Mouse (Mus musculus) CH12.LX (cell line): Measurements from ENCODE around the gene Wdr26. TPM values are rescaled to one million over a fixed set of nuclear protein-coding genes. Genes with fewer than 3 reads are reported as not detected.
A peak's percentile ranks its signal among the peaks of the same experiment; 100 is the strongest.

Experiments
- DNase-seq: peaks from one replicate; pipeline ENCODE4 v3.0.0-alpha.2; 2013; ENCODE audit errors: extremely low read depth
- H3K27ac ChIP-seq: 2 replicates; pipeline ENCODE4 v1.5.1; 2012; ENCODE audit warnings: low read depth, mild to moderate bottlenecking, control low read depth, moderate library complexity; ENCODE audit not compliant: insufficient read depth
- H3K27me3 ChIP-seq: replicated peaks from 2 replicates; pipeline ENCODE3; 2012; ENCODE audit warnings: inconsistent platforms
- H3K36me3 ChIP-seq, 2 experiments: replicated peaks in 1 of 2; 2 replicates each; pipeline versions ENCODE3 to v1.6.1; 2012; ENCODE audit warnings: inconsistent platforms in 1 of 2, low read length in 1 of 2, mild to moderate bottlenecking in 1 of 2, mixed read lengths in 1 of 2, moderate library complexity in 1 of 2; ENCODE audit not compliant: control insufficient read depth in 1 of 2, insufficient read depth in 1 of 2
- H3K4me1 ChIP-seq, 2 experiments: 2 replicates each; pipeline ENCODE4 v1.6.1; 2012; ENCODE audit warnings: inconsistent platforms in 1 of 2, moderate library complexity in 1 of 2; ENCODE audit not compliant: insufficient read depth in 2 of 2, control insufficient read depth in 1 of 2
- H3K4me2 ChIP-seq: 2 replicates; pipeline ENCODE4 v1.6.1; 2012; ENCODE audit warnings: low read depth, mild to moderate bottlenecking, control low read depth; ENCODE audit not compliant: poor library complexity, insufficient read depth, severe bottlenecking
- H3K4me3 ChIP-seq, 3 experiments: fragments of 150-350 bp in 1 of 3; sonication (generic) in 1 of 3; replicated peaks in 1 of 3; 2 replicates each; pipeline versions ENCODE3 to v1.5.1; 2011 to 2012; ENCODE audit warnings: low read depth in 2 of 3, low read length in 2 of 3, mild to moderate bottlenecking in 2 of 3, moderate library complexity in 2 of 3, control low read depth in 1 of 3, improper control_type of control experiment in 1 of 3, inconsistent platforms in 1 of 3, mixed read lengths in 1 of 3; ENCODE audit not compliant: poor library complexity in 1 of 3
- H3K79me2 ChIP-seq: replicated peaks from 2 replicates; pipeline ENCODE4 v1.6.1; 2012; ENCODE audit warnings: mild to moderate bottlenecking, moderate library complexity; ENCODE audit not compliant: control insufficient read depth, poor library complexity, insufficient read depth, severe bottlenecking; ENCODE audit errors: extremely low read depth
- H3K9ac ChIP-seq: 2 replicates; pipeline ENCODE4 v1.6.1; 2012; ENCODE audit warnings: low read depth, mild to moderate bottlenecking, control low read depth, moderate library complexity; ENCODE audit not compliant: insufficient read depth
- H3K9me3 ChIP-seq: replicated peaks from 2 replicates; pipeline ENCODE3; 2012; ENCODE audit warnings: low read length, inconsistent platforms, mixed read lengths
- BHLHE40 ChIP-seq: IDR thresholded peaks from 2 replicates; pipeline ENCODE4 v1.6.1; 2011; ENCODE audit warnings: mild to moderate bottlenecking, low read depth, low read length, improper control_type of control experiment
- CHD2 ChIP-seq: IDR thresholded peaks from 2 replicates; pipeline ENCODE4 v1.6.1; 2011; ENCODE audit warnings: low read length, improper control_type of control experiment
- CTCF ChIP-seq, 2 experiments: IDR thresholded peaks in 1 of 2; conservative IDR thresholded peaks in 1 of 2; 2 replicates each; pipeline ENCODE4 v1.5.1; 2011 to 2012; ENCODE audit warnings: low read depth in 2 of 2, low read length in 2 of 2, improper control_type of control experiment in 1 of 2, inconsistent platforms in 1 of 2, mild to moderate bottlenecking in 1 of 2, moderate library complexity in 1 of 2
- ETS1 ChIP-seq: conservative IDR thresholded peaks from 2 replicates; pipeline ENCODE4 v1.6.1; 2012; ENCODE audit warnings: low read depth, mild to moderate bottlenecking, inconsistent platforms, low read length, improper control_type of control experiment, moderate library complexity
- HCFC1 ChIP-seq: IDR thresholded peaks from 2 replicates; pipeline ENCODE4 v1.6.1; 2012; ENCODE audit warnings: low read depth, mild to moderate bottlenecking, inconsistent platforms, low read length, improper control_type of control experiment
- IRF4 ChIP-seq: IDR thresholded peaks from 2 replicates; pipeline ENCODE4 v1.6.1; 2014; ENCODE audit warnings: low read depth, mild to moderate bottlenecking, inconsistent platforms, low read length, improper control_type of control experiment
- JUN ChIP-seq: IDR thresholded peaks from 2 replicates; pipeline ENCODE4 v1.6.1; 2011; ENCODE audit warnings: low read depth, mild to moderate bottlenecking, low read length, improper control_type of control experiment, moderate library complexity; ENCODE audit not compliant: insufficient read depth
- JUND ChIP-seq: conservative IDR thresholded peaks from 2 replicates; pipeline ENCODE4 v1.6.1; 2011; ENCODE audit warnings: low read depth, low read length, improper control_type of control experiment
- MAZ ChIP-seq: IDR thresholded peaks from 2 replicates; pipeline ENCODE4 v1.6.1; 2012; ENCODE audit warnings: low read depth, mild to moderate bottlenecking, inconsistent platforms, low read length, improper control_type of control experiment, moderate library complexity
- MXI1 ChIP-seq: IDR thresholded peaks from 2 replicates; pipeline ENCODE4 v1.6.1; 2011; ENCODE audit warnings: mild to moderate bottlenecking, low read depth, low read length, improper control_type of control experiment
- NRF1 ChIP-seq: IDR thresholded peaks from 2 replicates; pipeline ENCODE4 v1.6.1; 2014; ENCODE audit warnings: low read depth, mild to moderate bottlenecking, inconsistent platforms, low read length, improper control_type of control experiment, moderate library complexity
- POLR2A ChIP-seq: IDR thresholded peaks from 2 replicates; pipeline ENCODE4 v1.6.1; 2011; ENCODE audit warnings: low read depth, mild to moderate bottlenecking, improper control_type of control experiment, low read length
- RAD21 ChIP-seq: IDR thresholded peaks from 2 replicates; pipeline ENCODE4 v1.6.1; 2011; ENCODE audit warnings: low read depth, mild to moderate bottlenecking, low read length, improper control_type of control experiment, moderate library complexity
- SMC3 ChIP-seq: IDR thresholded peaks from 2 replicates; pipeline ENCODE4 v1.6.1; 2011; ENCODE audit warnings: low read depth, low read length, improper control_type of control experiment
- TCF12 ChIP-seq: IDR thresholded peaks from 2 replicates; pipeline ENCODE4 v1.6.1; 2014; ENCODE audit warnings: low read depth, mild to moderate bottlenecking, inconsistent platforms, low read length, improper control_type of control experiment
- USF2 ChIP-seq: conservative IDR thresholded peaks from 2 replicates; pipeline ENCODE4 v1.6.1; 2011; ENCODE audit warnings: low read depth, low read length, improper control_type of control experiment
- ZC3H11A ChIP-seq: IDR thresholded peaks from 2 replicates; pipeline ENCODE4 v1.6.1; 2012; ENCODE audit warnings: low read depth, mild to moderate bottlenecking, inconsistent platforms, low read length, improper control_type of control experiment
- dilution Hi-C: fragments of 300-500 bp; cut with MboI; formaldehyde crosslinking; loops from 2 replicates; pipeline ENCODE4 v1.14.3; 2020; ENCODE audit warnings: low sequenced_read_pairs; ENCODE audit not compliant: extremely low pct_unique_long_range_greater_than_20kb, extremely low pct_ligation_motif_present
- in situ Hi-C: fragments of 300-500 bp; cut with MboI; formaldehyde crosslinking; loops from 3 replicates; pipeline ENCODE4 v1.14.3; 2019; ENCODE audit warnings: low sequenced_read_pairs, low pct_ligation_motif_present, low pct_unique_long_range_greater_than_20kb, mixed read lengths
- polyA plus RNA-seq: library from polyadenylated mRNA; unstranded; fragments of >175 nt; gene quantifications from 2 replicates; pipeline ENCODE4 v1.2.1, GENCODE M21; 2012; ENCODE audit warnings: low read depth; ENCODE audit not compliant: insufficient read length
- total RNA-seq, 2 experiments: library from RNA; depleted of rRNA; stranded (reverse); fragments of 300-350 nt in 1 of 2; fragments of >200 nt in 1 of 2; gene quantifications; 2 replicates each; pipeline ENCODE4 v1.2.3; 2012 to 2014

Gene Wdr26
- total and polyA plus RNA-seq, 3 experiments: 32.4 to 65.0 (median 34.2) TPM

- no peaks in the 10 kb centered on the region for H3K27me3 ChIP-seq
- H3K79me2 ChIP-seq: no peaks in the 10 kb centered on the region; the same call in 1 of the 2 replicates
- dilution Hi-C loops: no loop called here
- H3K9ac ChIP-seq: no peak overlapping the region
- H3K4me3 ChIP-seq: no peak overlapping the region
- H3K36me3 ChIP-seq: peaks cover 63 to 88% of the 10 kb centered on the region in 2 experiments
- no peak overlapping the region for H3K27ac ChIP-seq
- in situ Hi-C loops: no loop called here
- DNase-seq: no peak
- no peak for TF ChIP-seq TCF12
- TF ChIP-seq HCFC1: no peak
- no peak for TF ChIP-seq RAD21
- no peak for TF ChIP-seq NRF1
- no peak for TF ChIP-seq ZC3H11A
- TF ChIP-seq JUN: no peak
- TF ChIP-seq MXI1: no peak
- no peak for TF ChIP-seq SMC3
- no peak for TF ChIP-seq POLR2A
- TF ChIP-seq CTCF (conservative IDR thresholded peaks at IDR 0.05 in 1 of 2, IDR thresholded peaks at IDR 0.05 in 1 of 2; ENCODE audit: low read depth in 2 of 2, low read length in 2 of 2): no peak
- TF ChIP-seq MAZ: no peak
- no peak for TF ChIP-seq JUND
- TF ChIP-seq, all 38 proteins: peak for 0
- Histone ChIP-seq H3K9me3 (no peaks in the 10 kb centered on the region), H3K4me1 (no peaks in the 10 kb centered on the region), H3K4me2 (no peak overlapping the region)
These were observed 22.9 kb downstream of the Wdr26 start for GRCm38 (mm10) chr1:181188925-181189324.

- no peak overlapping the region for H3K9ac ChIP-seq
- H3K9me3 ChIP-seq: no peaks in the 10 kb centered on the region
- H3K36me3 ChIP-seq: peaks cover 12 to 52% of the 10 kb centered on the region in 2 experiments
- H3K27ac ChIP-seq: peak overlapping the region; percentile 35; the same call in 1 of the 2 replicates
- no peak for TF ChIP-seq USF2
- no peak for TF ChIP-seq HCFC1
- 0 out of 2 replicates have a peak, but pooled peaks have one; percentile 44 for TF ChIP-seq IRF4
- TF ChIP-seq BHLHE40: no peak
- no peak for TF ChIP-seq ETS1
- TF ChIP-seq CHD2: 0 out of 2 replicates have a peak, but pooled peaks have one; percentile 11
- in situ Hi-C loops (no loop called here), dilution Hi-C loops (no loop called here)
- H3K27me3 ChIP-seq: no peaks in the 10 kb centered on the region
- H3K4me3 ChIP-seq: no peak overlapping the region
- peak overlapping the region; percentile 19 for H3K4me2 ChIP-seq
- peak; percentile 72 for DNase-seq
- H3K79me2 ChIP-seq: no peaks in the 10 kb centered on the region
- H3K4me1 ChIP-seq: peaks cover 10 to 33% of the 10 kb centered on the region in 2 experiments
These were observed 41.6 kb downstream of the Wdr26 start for GRCm38 (mm10) chr1:181170210-181170609.
